Mouse (Mus musculus) frontal cortex, postnatal 14 days (tissue): ENCODE data around the gene Dner.
A peak's percentile ranks its signal among the peaks of the same experiment; 100 is the strongest.

Experiments
- DNase-seq, 2 experiments: peaks; one replicate each; pipeline ENCODE4 v3.0.0; 2022; ENCODE audit warnings: low spot score in 2 of 2

Gene Dner

GRCm38 (mm10) chr1:84443640-84444039 lies 252.4 kb downstream of the Dner start:
- peak; percentile 40 to 47 for DNase-seq

GRCm38 (mm10) chr1:84443050-84443449 lies 253.0 kb downstream of the Dner start:
- no peak for DNase-seq

GRCm38 (mm10) chr1:84441419-84441818 lies 254.6 kb downstream of the Dner start:
- no peak for DNase-seq

- no peak for DNase-seq
Observed at GRCm38 (mm10) chr1:84437565-84437964, 258.5 kb downstream of the Dner start.

- no peak for DNase-seq
Observed at GRCm38 (mm10) chr1:84436281-84436680, 259.7 kb downstream of the Dner start.

- DNase-seq: no peak
Observed at GRCm38 (mm10) chr1:84433291-84433980, 262.6 kb downstream of the Dner start.

- no peak for DNase-seq
Observed at GRCm38 (mm10) chr1:84432311-84432710, 263.7 kb downstream of the Dner start.

GRCm38 (mm10) chr1:84428331-84428730 lies 267.7 kb downstream of the Dner start:
- DNase-seq: no peak

- peak; percentile 53 to 65 for DNase-seq
Observed at GRCm38 (mm10) chr1:84427757-84428156, 268.3 kb downstream of the Dner start.

GRCm38 (mm10) chr1:84426679-84427078 lies 269.3 kb downstream of the Dner start:
- DNase-seq: no peak

GRCm38 (mm10) chr1:84422881-84423280 lies 273.1 kb downstream of the Dner start:
- DNase-seq: no peak

- no peak for DNase-seq
Observed at GRCm38 (mm10) chr1:84421845-84422244, 274.2 kb downstream of the Dner start.

GRCm38 (mm10) chr1:84419416-84419815 lies 276.6 kb downstream of the Dner start:
- no peak for DNase-seq

GRCm38 (mm10) chr1:84418511-84418910 lies 277.5 kb downstream of the Dner start:
- DNase-seq: no peak

- no peak for DNase-seq
Observed at GRCm38 (mm10) chr1:84417761-84418238, 278.2 kb downstream of the Dner start.

GRCm38 (mm10) chr1:84417276-84417675 lies 278.7 kb downstream of the Dner start:
- no peak for DNase-seq

GRCm38 (mm10) chr1:84414464-84414863 lies 281.6 kb downstream of the Dner start:
- no peak for DNase-seq

- DNase-seq: no peak
Observed at GRCm38 (mm10) chr1:84409514-84409913, 286.5 kb downstream of the Dner start.

GRCm38 (mm10) chr1:84408873-84409272 lies 287.1 kb downstream of the Dner start:
- DNase-seq: no peak

- DNase-seq: no peak
Observed at GRCm38 (mm10) chr1:84406891-84407290, 289.1 kb downstream of the Dner start.

- DNase-seq: no peak
Observed at GRCm38 (mm10) chr1:84405551-84406290, 290.3 kb downstream of the Dner start.

- no peak for DNase-seq
Observed at GRCm38 (mm10) chr1:84404880-84405279, 291.1 kb downstream of the Dner start.

- no peak for DNase-seq
Observed at GRCm38 (mm10) chr1:84402154-84402553, 293.9 kb downstream of the Dner start.
